Mouse (Mus musculus): ENCODE results near the gene Ceacam10.

The Ceacam10 gene

GRCm38 (mm10) chr7:24809041-24809440 lies 32.0 kb downstream of the Ceacam10 start:
- Histone ChIP-seq H3K36me3 (ENCODE audit: control insufficient read depth, insufficient read depth, low read length, poor library complexity, severe bottlenecking) (no peaks in the 10 kb centered on the region), H3K27me3 (ENCODE audit: control insufficient read depth, insufficient read depth, low read length, poor library complexity, severe bottlenecking) (no peaks in the 10 kb centered on the region; the same call in 1 of the 2 replicates)
- no peak for DNase-seq (ENCODE audit: low read depth, low spot score)

GRCm38 (mm10) chr7:24817502-24817901 lies 40.5 kb downstream of the Ceacam10 start:
- Histone ChIP-seq H3K27me3 (ENCODE audit: control insufficient read depth, insufficient read depth, low read length, poor library complexity, severe bottlenecking) (no peaks in the 10 kb centered on the region; the same call in 1 of the 2 replicates), H3K36me3 (ENCODE audit: control insufficient read depth, insufficient read depth, low read length, poor library complexity, severe bottlenecking) (no peaks in the 10 kb centered on the region)
- DNase-seq (ENCODE audit: low read depth, low spot score) = peak; percentile 90

DNA sequence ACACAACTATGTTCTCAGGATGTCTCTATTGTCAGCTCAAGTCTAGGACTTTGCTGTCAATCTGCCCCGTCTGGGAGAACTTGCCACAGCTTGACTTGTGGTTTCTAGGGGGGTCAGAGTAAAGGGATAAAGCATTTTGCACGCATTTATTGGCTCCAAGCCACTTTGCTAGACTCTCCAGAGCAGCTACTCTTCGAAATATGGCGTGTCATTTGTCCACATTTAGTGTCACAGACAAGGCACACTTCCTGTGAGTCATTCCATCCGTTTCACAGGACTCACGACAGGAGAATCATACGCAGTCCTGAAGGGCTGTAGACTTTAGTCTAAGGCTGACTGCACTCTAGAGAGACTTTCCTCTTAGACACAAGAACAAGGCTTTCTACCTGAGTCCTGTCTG lies 47.4 kb downstream of the Ceacam10 start:
- H3K27me3 ChIP-seq (ENCODE audit: control insufficient read depth, insufficient read depth, low read length, poor library complexity, severe bottlenecking) = no peaks in the 10 kb centered on the region
- DNase-seq (ENCODE audit: low read depth, low spot score) = no peak
- H3K36me3 ChIP-seq (ENCODE audit: control insufficient read depth, insufficient read depth, low read length, poor library complexity, severe bottlenecking) = no peaks in the 10 kb centered on the region

GRCm38 (mm10) chr7:24827181-24827580 lies 50.2 kb downstream of the Ceacam10 start:
- DNase-seq (ENCODE audit: low read depth, low spot score) = no peak
- H3K36me3 ChIP-seq (ENCODE audit: control insufficient read depth, insufficient read depth, low read length, poor library complexity, severe bottlenecking) = no peaks in the 10 kb centered on the region

More at GRCm38 (mm10) chr7:24827181-24827580, 50.2 kb downstream of the Ceacam10 start:
- H3K27me3 ChIP-seq (ENCODE audit: control insufficient read depth, insufficient read depth, low read length, poor library complexity, severe bottlenecking) = no peaks in the 10 kb centered on the region
